Comparison of ENCODE assay signal across 8 mouse cellular contexts in genomic region chr14:46885429-46885755, GRCm38 (mm10). TPM values are rescaled to one million over a fixed set of nuclear protein-coding genes. Genes with fewer than 3 reads are reported as not detected.
DNase-seq lines count a peak whose midpoint lies in the region; ATAC-seq and TF ChIP-seq lines count a peak whose summit lies in the region.

No protein-coding gene starts in this region.

- ATAC-seq in forebrain, embryonic 11.5 days (replicated peaks; ENCODE audit: low FRiP score), result no peak
- no peak for ATAC-seq in intestine, postnatal 0 days
- no peak; the same call in none of the 2 replicates for ATAC-seq in neural tube, embryonic 13.5 days (ENCODE audit: low read depth)
- no peak for ATAC-seq in megakaryocyte progenitor cell, adult 5-6 weeks (replicated peaks; ENCODE audit: poor library complexity)

- no peak for TF ChIP-seq CTCF in layer of hippocampus, adult 2 months (conservative IDR thresholded peaks at IDR 0.05)
- 0 out of 2 replicates have a peak, but pooled peaks have one; percentile 3 for TF ChIP-seq CTCF in intestine, postnatal 0 days (IDR thresholded peaks at IDR 0.05; ENCODE audit: low read depth)

- H3K9me3 ChIP-seq in forebrain, embryonic 11.5 days (ENCODE audit: control insufficient read depth, low read length), result no peaks in the 10 kb centered on the region
- no peaks in the 10 kb centered on the region for H3K9me3 ChIP-seq in intestine, postnatal 0 days (ENCODE audit: control insufficient read depth)
- no peaks in the 10 kb centered on the region for H3K9me3 ChIP-seq in neural tube, embryonic 13.5 days

- no peaks in the 10 kb centered on the region for H3K36me3 ChIP-seq in forebrain, embryonic 11.5 days (ENCODE audit: control insufficient read depth, insufficient read depth, low read length)
- no peaks in the 10 kb centered on the region for H3K36me3 ChIP-seq in intestine, postnatal 0 days (ENCODE audit: control insufficient read depth, insufficient read depth)
- H3K36me3 ChIP-seq in neural tube, embryonic 13.5 days, result no peaks in the 10 kb centered on the region

- peak overlapping the region; percentile 62 for H3K4me3 ChIP-seq in layer of hippocampus, adult 2 months
- H3K4me3 ChIP-seq in forebrain, embryonic 11.5 days (ENCODE audit: low read depth, low read length), result peak overlapping the region; percentile 58
- H3K4me3 ChIP-seq in intestine, postnatal 0 days (ENCODE audit: low read depth, low read length), result peak overlapping the region; percentile 64
- peak overlapping the region; percentile 67 for H3K4me3 ChIP-seq in neural tube, embryonic 13.5 days

- H3K27me3 ChIP-seq in forebrain, embryonic 11.5 days (ENCODE audit: control insufficient read depth, insufficient read depth, low read length), result no peaks in the 10 kb centered on the region; the same call in 1 of the 2 replicates
- peaks cover 4% of the 10 kb centered on the region; the same call in 1 of the 2 replicates for H3K27me3 ChIP-seq in intestine, postnatal 0 days (replicated peaks; ENCODE audit: control insufficient read depth, insufficient read depth, low read length)
- H3K27me3 ChIP-seq in neural tube, embryonic 13.5 days, result peaks cover 15% of the 10 kb centered on the region

- H3K9ac ChIP-seq in forebrain, embryonic 11.5 days (ENCODE audit: low read length), result peak overlapping the region; percentile 58; the same call in 1 of the 2 replicates
- H3K9ac ChIP-seq in intestine, postnatal 0 days (ENCODE audit: low read depth, low read length), result no peak overlapping the region
- peak overlapping the region; percentile 69 for H3K9ac ChIP-seq in neural tube, embryonic 13.5 days

- H3K4me1 ChIP-seq in forebrain, embryonic 11.5 days (replicated peaks; ENCODE audit: control insufficient read depth, insufficient read depth, low read length), result peaks cover 12% of the 10 kb centered on the region; the same call in 1 of the 2 replicates
- H3K4me1 ChIP-seq in intestine, postnatal 0 days (replicated peaks; ENCODE audit: control insufficient read depth, insufficient read depth, low read length), result no peaks in the 10 kb centered on the region
- H3K4me1 ChIP-seq in neural tube, embryonic 13.5 days (replicated peaks), result peaks cover 31% of the 10 kb centered on the region

- H3K27ac ChIP-seq in layer of hippocampus, adult 2 months, result peak overlapping the region; percentile 85
- no peak overlapping the region for H3K27ac ChIP-seq in forebrain, embryonic 11.5 days (ENCODE audit: low read depth, low read length)
- H3K27ac ChIP-seq in intestine, postnatal 0 days (ENCODE audit: low read depth, low read length), result no peak overlapping the region
- peak overlapping the region; percentile 79; the same call in 1 of the 2 replicates for H3K27ac ChIP-seq in neural tube, embryonic 13.5 days (replicated peaks)

- H3K4me2 ChIP-seq in forebrain, embryonic 11.5 days (ENCODE audit: low read depth, low read length, severe bottlenecking), result peak overlapping the region; percentile 80
- H3K4me2 ChIP-seq in intestine, postnatal 0 days (replicated peaks; ENCODE audit: low read depth), result peak overlapping the region; percentile 98
- H3K4me2 ChIP-seq in neural tube, embryonic 13.5 days, result peak overlapping the region; percentile 99

- WGBS in forebrain, embryonic 11.5 days, result 2% methylated on average over 7 of the region's 7 CpGs
- WGBS in intestine, postnatal 0 days, result 8% methylated on average over 7 of the region's 7 CpGs
- 1% methylated on average over 7 of the region's 7 CpGs for WGBS in neural tube, embryonic 13.5 days

- DNase-seq in layer of hippocampus, adult 2 months (ENCODE audit: low spot score in 2 of 2), result no peak
- DNase-seq in layer of hippocampus, postnatal 36 days, result no peak
- no peak for DNase-seq in forebrain, embryonic 11.5 days (ENCODE audit: low spot score)
- DNase-seq in left cerebral cortex, adult 11 months (ENCODE audit: low spot score), result no peak
- no peak for DNase-seq in adrenal gland, postnatal 14 days

RNA-seq across cellular contexts. Expression of gene Samd4, which starts 2.7 kb away (rescaled TPM):
- 10 to 100 TPM; 11.2 to 14.4 TPM for total RNA-seq in layer of hippocampus, adult 2 months (2021)
- 10 to 100 TPM; 11.3 to 13.0 TPM for total RNA-seq in layer of hippocampus, postnatal 36 days (2021)
- polyA plus RNA-seq in forebrain, embryonic 11.5 days (2014; fragmentation: Nextera tagmentation; extraction: Ambion mirVana), result 2.9 and 4.2 TPM in 2 replicates
- 3.1 TPM in 2 replicates for polyA plus RNA-seq in intestine, postnatal 0 days (2015; fragmentation: Nextera tagmentation; extraction: Ambion mirVana)
- 3.1 and 4.5 TPM in 2 replicates for polyA plus RNA-seq in neural tube, embryonic 13.5 days (2015; fragmentation: Nextera tagmentation; extraction: Ambion mirVana)
- 0.15 TPM in 1 of 2 replicates, not detected in the other for total RNA-seq in megakaryocyte progenitor cell, adult 5-6 weeks (2015)
- total RNA-seq in megakaryocyte progenitor cell, adult 5-6 weeks (2017), result 0.10 TPM in 1 of 2 replicates, not detected in the other
- total RNA-seq in adrenal gland, postnatal 14 days (2021), result 17.9 and 19.7 TPM in 2 replicates

RNA-seq across cellular contexts. Expression of gene Cgrrf1, which starts 53.5 kb away (rescaled TPM):
- 10 to 100 TPM; 19.2 to 21.1 TPM for total RNA-seq in layer of hippocampus, adult 2 months (2021)
- 10 to 100 TPM; 24.1 to 24.3 TPM for total RNA-seq in layer of hippocampus, postnatal 36 days (2021)
- 30.2 and 33.9 TPM in 2 replicates for polyA plus RNA-seq in forebrain, embryonic 11.5 days (2014; fragmentation: Nextera tagmentation; extraction: Ambion mirVana)
- polyA plus RNA-seq in intestine, postnatal 0 days (2015; fragmentation: Nextera tagmentation; extraction: Ambion mirVana), result 31.0 and 35.3 TPM in 2 replicates
- 22.2 and 24.4 TPM in 2 replicates for polyA plus RNA-seq in neural tube, embryonic 13.5 days (2015; fragmentation: Nextera tagmentation; extraction: Ambion mirVana)
- total RNA-seq in megakaryocyte progenitor cell, adult 5-6 weeks (2015), result 19.0 and 31.0 TPM in 2 replicates
- total RNA-seq in megakaryocyte progenitor cell, adult 5-6 weeks (2017), result 18.4 and 19.0 TPM in 2 replicates
- total RNA-seq in adrenal gland, postnatal 14 days (2021), result 40.7 and 45.7 TPM in 2 replicates

Comparison
In these comparisons a context has a peak if more than half of its experiments do, and no peak if none do; other contexts are left out.
1. H3K27ac ChIP-seq: peak in layer of hippocampus, adult 2 months (single experiment) and neural tube, embryonic 13.5 days (single experiment); none in forebrain, embryonic 11.5 days (single experiment) and intestine, postnatal 0 days (single experiment).
2. RNA of gene Samd4, which starts 2.7 kb away (total RNA-seq): 17.9 to 19.7 TPM in adrenal gland, postnatal 14 days, 11.2 to 14.4 TPM in layer of hippocampus, adult 2 months and 11.3 to 13.0 TPM in layer of hippocampus, postnatal 36 days; 0.10 to 0.15 TPM in megakaryocyte progenitor cell, adult 5-6 weeks; every median in the first group is over 10 times any median in the second.
3. Peak in every context shown above with its lines, with median percentiles within 50 percentile points of each other: H3K4me3 ChIP-seq and H3K4me2 ChIP-seq.